Mouse (Mus musculus): ENCODE results near the gene Cyp26a1. TPM values are rescaled to one million over a fixed set of nuclear protein-coding genes. Genes with fewer than 3 reads are reported as not detected.

Gene Cyp26a1
- polyA plus RNA-seq, 1 experiment from 2014 or later = not detected

GRCm38 (mm10) chr19:37716524-37717175, 19.1 kb downstream of the Cyp26a1 start:
- WGBS (ENCODE audit: missing documents) = 95% methylated on average over 11 of the region's 12 CpGs
- Histone ChIP-seq H3K36me3 (ENCODE audit: inconsistent target) (no peaks in the 10 kb centered on the region), H3K4me3 (ENCODE audit: inconsistent target) (no peak overlapping the region), H3K79me2 (ENCODE audit: inconsistent target) (no peaks in the 10 kb centered on the region), H3K27ac (no peak overlapping the region)

GRCm38 (mm10) chr19:37719166-37719565, 21.6 kb downstream of the Cyp26a1 start:
- Histone ChIP-seq H3K4me3 (ENCODE audit: inconsistent target) (no peak overlapping the region), H3K27ac (no peak overlapping the region), H3K36me3 (ENCODE audit: inconsistent target) (no peaks in the 10 kb centered on the region), H3K79me2 (ENCODE audit: inconsistent target) (no peaks in the 10 kb centered on the region)
- 75% methylated on average over 1 of the region's 1 CpGs for WGBS (ENCODE audit: missing documents)

GRCm38 (mm10) chr19:37724591-37724990, 27.0 kb downstream of the Cyp26a1 start:
- 96% methylated on average over 5 of the region's 5 CpGs for WGBS (ENCODE audit: missing documents)
- H3K36me3 ChIP-seq (ENCODE audit: inconsistent target) = no peaks in the 10 kb centered on the region
- H3K4me3 ChIP-seq (ENCODE audit: inconsistent target) = no peak overlapping the region
- H3K79me2 ChIP-seq (ENCODE audit: inconsistent target) = no peaks in the 10 kb centered on the region
- H3K27ac ChIP-seq = no peak overlapping the region

GRCm38 (mm10) chr19:37726585-37726984, 29.0 kb downstream of the Cyp26a1 start:
- 93% methylated on average over 7 of the region's 7 CpGs for WGBS (ENCODE audit: missing documents)
- no peak overlapping the region for H3K27ac ChIP-seq
- no peaks in the 10 kb centered on the region for H3K79me2 ChIP-seq (ENCODE audit: inconsistent target)
- no peak overlapping the region for H3K4me3 ChIP-seq (ENCODE audit: inconsistent target)
- H3K36me3 ChIP-seq (ENCODE audit: inconsistent target) = no peaks in the 10 kb centered on the region

- 93% methylated on average over 2 of the region's 2 CpGs for WGBS (ENCODE audit: missing documents)
- Histone ChIP-seq H3K27ac (no peak overlapping the region), H3K79me2 (ENCODE audit: inconsistent target) (no peaks in the 10 kb centered on the region), H3K36me3 (ENCODE audit: inconsistent target) (no peaks in the 10 kb centered on the region), H3K4me3 (ENCODE audit: inconsistent target) (no peak overlapping the region)
These were observed 29.8 kb downstream of the Cyp26a1 start for GRCm38 (mm10) chr19:37727366-37727765.

GRCm38 (mm10) chr19:37735426-37735825, 37.8 kb downstream of the Cyp26a1 start:
- H3K36me3 ChIP-seq (ENCODE audit: inconsistent target) = no peaks in the 10 kb centered on the region
- no peak overlapping the region for H3K27ac ChIP-seq
- WGBS (ENCODE audit: missing documents) = 88% methylated on average over 8 of the region's 8 CpGs

GRCm38 (mm10) chr19:37738575-37738974, 41.0 kb downstream of the Cyp26a1 start:
- Histone ChIP-seq H3K4me3 (ENCODE audit: inconsistent target) (no peak overlapping the region), H3K27ac (no peak overlapping the region), H3K36me3 (ENCODE audit: inconsistent target) (no peaks in the 10 kb centered on the region), H3K79me2 (ENCODE audit: inconsistent target) (no peaks in the 10 kb centered on the region)
- 92% methylated on average over 3 of the region's 3 CpGs for WGBS (ENCODE audit: missing documents)

More at GRCm38 (mm10) chr19:37735426-37735825, 37.8 kb downstream of the Cyp26a1 start:
- no peak overlapping the region for H3K4me3 ChIP-seq (ENCODE audit: inconsistent target)
- H3K79me2 ChIP-seq (ENCODE audit: inconsistent target) = no peaks in the 10 kb centered on the region

- no peaks in the 10 kb centered on the region for H3K36me3 ChIP-seq (ENCODE audit: inconsistent target)
- no peak overlapping the region for H3K27ac ChIP-seq
- 26% methylated on average over 7 of the region's 7 CpGs for WGBS (ENCODE audit: missing documents)
- H3K79me2 ChIP-seq (ENCODE audit: inconsistent target) = no peaks in the 10 kb centered on the region
- H3K4me3 ChIP-seq (ENCODE audit: inconsistent target) = no peak overlapping the region
These were observed 42.4 kb downstream of the Cyp26a1 start for GRCm38 (mm10) chr19:37740043-37740442.

Other genes starting within 250 kb of the Cyp26a1 start
- gene Exoc6, start 147.4 kb upstream of the Cyp26a1 start, polyA plus RNA-seq (2018) = 15.2 to 19.8 TPM (median 17.5 TPM) in 3 replicates
- 0.37 TPM in 1 of 3 replicates, not detected in the others for gene Cyp26c1, start 12.2 kb upstream of the Cyp26a1 start, polyA plus RNA-seq (2018)